Mouse (Mus musculus): ENCODE data around the gene Lyrm4. TPM values are rescaled to one million over a fixed set of nuclear protein-coding genes. Genes with fewer than 3 reads are reported as not detected.

The Lyrm4 gene
- total RNA-seq, 4 experiments from 2014 or later = 21.0 to 25.5 (median 22.8) TPM

DNA sequence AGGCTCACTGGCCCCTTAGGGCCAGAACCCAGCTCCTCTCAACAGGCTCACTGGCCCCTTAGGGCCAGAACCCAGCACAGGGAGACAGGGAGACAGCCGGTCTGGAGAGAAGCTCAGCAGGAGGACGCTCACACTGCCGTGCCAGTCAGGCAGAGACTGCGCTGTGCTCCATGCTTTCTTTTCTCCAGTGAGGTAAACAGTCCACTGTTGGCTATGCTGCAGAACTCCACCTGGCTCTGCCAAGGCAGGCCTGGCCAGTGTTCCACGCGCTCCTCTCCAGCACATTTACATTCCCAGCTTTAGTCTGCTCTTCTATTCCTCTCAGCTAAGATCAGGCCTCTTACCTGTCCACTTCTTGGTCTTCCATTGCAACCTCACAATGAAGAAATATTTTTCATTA, 11.7 kb downstream of the Lyrm4 start:
- no peak for DNase-seq (ENCODE audit: low spot score in 2 of 2)

GRCm38 (mm10) chr13:36096684-36097383, 20.5 kb downstream of the Lyrm4 start:
- DNase-seq (ENCODE audit: low spot score in 2 of 2) = no peak

DNA sequence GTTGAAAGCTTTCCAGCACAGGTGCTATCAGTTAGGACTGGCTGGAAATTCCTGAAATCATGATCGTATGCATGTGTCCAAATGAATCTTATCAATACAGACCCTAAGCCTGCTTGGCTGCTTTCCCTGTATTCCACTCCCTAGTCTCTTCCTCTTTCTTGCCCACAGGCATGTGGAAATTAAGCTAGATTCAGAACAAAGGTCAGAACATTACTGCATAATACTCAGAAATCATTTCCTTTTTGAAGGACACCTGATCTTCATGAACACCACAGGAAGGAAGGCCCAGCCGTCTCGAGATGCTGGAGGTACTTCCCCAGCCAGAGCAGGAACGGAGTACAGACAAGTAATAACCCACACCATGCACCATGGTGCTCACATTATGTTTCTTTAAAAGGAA, 29.2 kb downstream of the Lyrm4 start:
- no peak for DNase-seq (ENCODE audit: low spot score in 2 of 2)

- no peak for DNase-seq (ENCODE audit: low spot score in 2 of 2)
Observed at GRCm38 (mm10) chr13:36087427-36087826, 29.9 kb downstream of the Lyrm4 start.

DNA sequence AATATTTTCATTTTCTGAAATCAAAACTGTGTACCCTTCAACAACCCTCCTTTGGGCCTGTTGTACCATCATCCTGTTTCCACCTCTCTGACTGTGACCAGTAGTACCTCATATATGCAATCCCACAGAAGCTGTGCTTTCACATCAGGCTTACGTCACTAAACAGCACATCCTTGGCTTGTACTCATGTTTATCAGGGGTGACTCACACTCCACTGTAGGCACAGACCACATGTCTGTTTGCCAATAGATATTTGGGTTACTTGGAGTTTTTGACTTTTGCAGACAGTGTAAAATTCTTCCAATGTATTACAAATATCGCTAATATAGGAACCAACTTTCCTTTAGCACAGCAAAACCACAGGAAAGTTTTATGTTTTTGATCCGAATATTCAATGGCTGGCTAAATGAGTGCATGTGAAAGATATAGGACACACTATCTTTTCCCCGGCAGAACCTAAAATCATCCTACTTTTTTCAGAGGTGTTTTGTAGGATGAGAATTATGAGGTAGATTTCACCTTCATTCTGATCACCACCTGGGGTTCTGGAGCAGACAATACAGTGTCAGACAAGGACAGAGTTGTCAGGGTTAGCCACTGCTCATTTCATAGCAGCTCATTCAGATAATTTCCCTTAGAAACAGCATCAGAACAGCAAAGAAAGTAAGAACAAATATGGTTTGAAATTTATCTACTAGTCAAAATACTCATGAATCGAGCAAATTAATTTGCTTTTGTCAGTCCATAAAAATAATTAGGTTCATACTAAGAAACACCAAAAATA, 30.5 kb downstream of the Lyrm4 start:
- no peak for DNase-seq (ENCODE audit: low spot score in 2 of 2)

DNA sequence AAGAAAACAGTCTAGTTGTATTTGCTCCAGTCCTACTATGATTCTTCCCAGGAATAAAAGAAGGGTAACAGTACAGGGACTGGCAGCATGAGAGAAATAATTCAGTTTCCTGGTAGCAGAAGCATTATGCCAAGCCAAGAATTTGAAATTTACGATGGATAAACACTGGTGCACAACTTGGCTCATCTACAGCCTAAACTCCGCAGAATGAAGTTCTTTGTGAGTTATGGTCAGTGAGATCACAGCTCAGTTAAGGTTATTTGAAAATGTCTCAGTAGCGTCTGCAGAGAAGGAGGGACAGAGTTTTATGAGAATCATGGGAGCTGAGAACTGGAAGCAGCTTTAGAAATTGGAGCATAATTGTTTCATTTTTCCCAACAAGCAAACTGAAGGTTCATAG, 31.4 kb downstream of the Lyrm4 start:
- DNase-seq (ENCODE audit: low spot score in 2 of 2) = no peak

- no peak for DNase-seq (ENCODE audit: low spot score in 2 of 2)
Observed at GRCm38 (mm10) chr13:36084701-36085100, 32.6 kb downstream of the Lyrm4 start.

DNA sequence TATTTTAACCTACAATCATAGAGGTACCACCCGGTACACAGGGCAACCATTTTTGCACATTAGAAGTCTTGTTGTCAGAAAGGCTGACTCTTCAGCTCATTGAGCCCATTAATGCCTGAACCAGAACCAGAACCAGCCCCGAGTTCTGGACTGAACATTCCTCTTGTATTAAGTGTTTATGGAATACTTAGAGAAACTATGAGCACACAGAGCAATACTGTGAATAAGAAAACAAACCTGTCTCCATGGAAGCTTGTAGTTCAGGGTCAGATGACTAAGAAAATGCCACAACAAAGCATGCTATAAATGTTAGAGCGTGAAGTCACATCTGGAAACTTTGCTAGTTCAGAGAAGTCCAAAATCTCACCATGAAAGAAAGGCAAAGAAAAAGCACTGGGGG, 35.7 kb downstream of the Lyrm4 start:
- DNase-seq (ENCODE audit: low spot score in 2 of 2) = no peak

DNA sequence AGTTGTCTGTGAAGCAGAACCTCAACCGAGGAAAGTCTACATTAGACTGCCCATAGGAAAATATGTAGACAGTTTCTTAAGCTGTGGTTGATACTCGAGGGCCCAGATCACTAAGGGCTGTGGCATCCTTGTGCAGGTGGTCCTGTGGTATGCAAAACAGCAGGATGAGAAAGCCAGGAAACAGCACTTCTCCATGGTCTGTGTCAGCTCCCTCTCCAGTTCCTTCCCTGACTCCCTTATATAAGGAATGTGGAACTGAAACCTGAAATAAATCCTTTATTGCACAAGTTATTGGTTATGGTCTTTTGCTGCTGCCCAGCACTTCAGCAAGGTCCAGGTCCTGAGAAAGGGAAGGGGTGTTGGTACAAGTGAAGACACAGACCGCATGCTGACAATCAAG, 42.8 kb downstream of the Lyrm4 start:
- no peak for DNase-seq (ENCODE audit: low spot score in 2 of 2)

GRCm38 (mm10) chr13:36066676-36067075, 50.6 kb downstream of the Lyrm4 start:
- DNase-seq (ENCODE audit: low spot score in 2 of 2) = no peak

DNA sequence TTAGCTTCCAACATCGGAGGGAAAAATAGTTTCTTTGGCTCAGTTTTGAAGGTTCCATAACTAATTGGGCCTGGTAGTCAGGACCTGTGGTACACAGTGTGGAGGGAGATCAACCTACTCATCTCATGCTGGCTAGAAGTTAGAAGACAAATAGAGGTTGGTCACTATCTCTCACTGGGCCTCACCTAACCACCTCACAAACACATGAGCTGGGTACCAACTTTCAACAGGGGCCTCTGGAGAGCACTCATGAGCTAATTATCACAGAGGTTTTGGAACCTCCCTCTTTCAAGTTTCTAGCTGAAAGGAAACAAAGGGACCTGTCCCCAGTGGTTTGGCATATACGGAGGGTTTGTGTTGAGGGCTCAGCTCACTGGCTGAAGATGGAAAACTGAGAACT, 59.8 kb downstream of the Lyrm4 start:
- DNase-seq (ENCODE audit: low spot score in 2 of 2) = no peak

DNA sequence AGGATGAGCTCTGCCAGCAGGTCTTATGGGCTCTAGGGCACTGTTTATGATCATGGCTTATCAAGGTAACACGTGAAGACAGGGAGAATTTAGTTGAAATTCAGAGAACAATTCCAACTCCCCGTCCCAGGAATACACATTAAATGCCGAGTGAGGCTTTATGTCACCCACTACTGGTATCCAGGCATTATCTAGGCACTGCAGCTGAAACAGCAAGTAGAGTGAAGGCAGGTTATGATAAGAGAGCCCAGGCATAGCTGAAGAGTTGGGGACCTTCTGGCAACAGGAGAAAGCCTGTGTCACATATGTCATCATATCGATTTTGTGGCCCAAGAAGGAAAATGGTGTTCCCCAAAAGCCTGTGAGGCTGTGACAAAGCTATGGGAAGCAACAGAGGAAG, 60.4 kb downstream of the Lyrm4 start:
- DNase-seq (ENCODE audit: low spot score in 2 of 2) = no peak

DNA sequence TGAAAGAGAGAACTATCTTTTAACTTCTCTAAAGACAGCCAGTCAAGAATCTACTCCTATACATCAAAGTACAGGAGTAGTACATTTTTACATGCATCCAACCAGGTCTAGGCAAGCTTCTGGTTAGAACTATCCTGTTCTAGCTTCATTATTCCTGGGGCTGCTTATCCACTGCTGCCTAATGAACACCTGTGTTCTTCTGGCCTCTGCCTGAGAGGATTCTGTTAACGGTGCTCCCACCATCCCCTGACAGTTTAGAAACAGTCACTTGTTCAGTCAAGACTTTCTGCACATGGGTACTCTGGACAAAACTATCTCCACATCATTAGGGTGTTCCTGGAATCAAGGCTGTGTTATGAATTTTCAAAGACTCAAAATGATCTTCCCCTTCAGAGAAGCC, 60.8 kb downstream of the Lyrm4 start:
- DNase-seq (ENCODE audit: low spot score in 2 of 2) = no peak

- no peak for DNase-seq (ENCODE audit: low spot score in 2 of 2)
Observed at GRCm38 (mm10) chr13:36035528-36035927, 81.8 kb downstream of the Lyrm4 start.

GRCm38 (mm10) chr13:36031959-36032358, 85.4 kb downstream of the Lyrm4 start:
- DNase-seq (ENCODE audit: low spot score in 2 of 2) = no peak

GRCm38 (mm10) chr13:36019309-36020274, 97.7 kb downstream of the Lyrm4 start:
- peak; percentile 32 to 67 for DNase-seq (ENCODE audit: low spot score in 2 of 2)

DNA sequence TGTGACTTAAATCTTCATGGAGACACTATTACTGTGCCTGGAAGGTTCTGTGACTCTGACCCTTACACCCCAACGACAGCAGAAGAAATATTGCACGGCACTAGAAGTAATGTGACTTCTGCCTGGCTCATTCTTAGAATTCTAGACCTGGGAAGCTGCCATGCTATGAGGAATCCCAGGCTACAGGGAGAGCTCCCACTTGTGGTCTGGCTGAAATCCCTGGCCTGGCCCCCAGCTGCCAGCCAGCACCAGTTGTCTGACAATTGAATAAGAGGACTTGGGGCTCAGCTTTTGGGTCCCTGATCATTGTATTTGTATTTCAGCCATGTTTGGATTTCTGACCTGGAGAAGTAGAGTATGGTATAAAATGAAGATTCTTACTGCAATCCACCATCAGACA, 99.3 kb downstream of the Lyrm4 start:
- no peak for DNase-seq (ENCODE audit: low spot score in 2 of 2)

- DNase-seq (ENCODE audit: low spot score in 2 of 2) = no peak
Observed at GRCm38 (mm10) chr13:36015636-36016035, 101.7 kb downstream of the Lyrm4 start.

DNA sequence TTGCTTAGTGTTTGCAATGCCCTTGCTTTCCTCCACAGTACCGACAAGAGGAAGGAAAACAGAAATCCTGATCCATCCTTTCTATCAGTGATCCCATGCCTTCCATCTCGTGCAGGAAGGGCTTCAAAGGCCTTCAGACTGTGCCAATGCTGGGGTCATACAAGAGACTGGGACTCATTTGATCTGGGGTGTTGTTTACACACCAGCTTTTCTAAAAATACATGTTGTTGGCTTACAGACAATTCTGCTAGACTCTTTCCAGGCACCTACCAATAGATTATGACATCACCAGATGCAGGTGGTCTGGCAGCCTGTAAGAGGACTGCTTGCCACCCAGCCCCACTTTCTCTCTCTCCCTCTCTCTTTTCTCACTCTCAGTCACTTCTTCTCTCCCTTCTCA, 107.3 kb downstream of the Lyrm4 start:
- no peak for DNase-seq (ENCODE audit: low spot score in 2 of 2)

DNA sequence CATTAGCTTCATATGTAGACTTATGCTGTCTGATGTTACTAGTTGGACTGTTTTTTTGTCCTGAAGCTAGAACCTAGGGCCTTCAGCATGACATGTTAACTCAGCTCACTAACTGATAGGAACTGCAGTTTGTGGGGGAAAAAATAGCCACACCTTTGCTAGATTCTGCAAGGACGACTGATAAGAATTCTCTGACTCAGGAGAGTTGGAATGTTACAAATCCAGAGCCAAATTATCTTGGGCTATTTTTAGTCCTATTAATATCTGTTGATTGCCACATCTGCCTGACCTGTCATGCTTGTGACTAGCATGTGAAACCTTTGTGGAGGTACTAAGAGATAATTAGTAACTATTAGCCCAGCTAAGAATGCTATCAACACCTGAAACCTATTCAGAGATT, 116.5 kb downstream of the Lyrm4 start:
- no peak for DNase-seq (ENCODE audit: low spot score in 2 of 2)

GRCm38 (mm10) chr13:35997606-35998005, 119.7 kb downstream of the Lyrm4 start:
- no peak for DNase-seq (ENCODE audit: low spot score in 2 of 2)

Measured in left cerebral cortex, adult 8-10 months (tissue).